Mouse (Mus musculus): ENCODE results near the gene Tunar.

GRCm38 (mm10) chr12:105432807-105433206 lies 99.1 kb downstream of the Tunar start:
- TF ChIP-seq CTCF (IDR thresholded peaks at IDR 0.05; ENCODE audit: insufficient read depth, low read length) (no peak), POLR2A (IDR thresholded peaks at IDR 0.05; ENCODE audit: borderline replicate concordance, extremely low read depth, low read depth, low read length) (no peak)

Measured in lung, adult 2 months (tissue).